Mouse (Mus musculus) layer of hippocampus, postnatal 14 days (tissue): ENCODE data around the gene Rasgrf2. TPM values are rescaled to one million over a fixed set of nuclear protein-coding genes. Genes with fewer than 3 reads are reported as not detected.

Source experiments
- DNase-seq, 2 experiments: peaks; one replicate each; pipeline ENCODE4 v3.0.0; 2021 to 2022; ENCODE audit warnings: low spot score in 2 of 2, mixed read lengths in 1 of 2
- total RNA-seq, 2 experiments: library from RNA; stranded (reverse); gene quantifications; 2 replicates each; pipeline ENCODE4 v1.2.3; 2021

Gene Rasgrf2
- total RNA-seq, 2 experiments from 2014 or later = 73.4 to 76.1 TPM

DNA sequence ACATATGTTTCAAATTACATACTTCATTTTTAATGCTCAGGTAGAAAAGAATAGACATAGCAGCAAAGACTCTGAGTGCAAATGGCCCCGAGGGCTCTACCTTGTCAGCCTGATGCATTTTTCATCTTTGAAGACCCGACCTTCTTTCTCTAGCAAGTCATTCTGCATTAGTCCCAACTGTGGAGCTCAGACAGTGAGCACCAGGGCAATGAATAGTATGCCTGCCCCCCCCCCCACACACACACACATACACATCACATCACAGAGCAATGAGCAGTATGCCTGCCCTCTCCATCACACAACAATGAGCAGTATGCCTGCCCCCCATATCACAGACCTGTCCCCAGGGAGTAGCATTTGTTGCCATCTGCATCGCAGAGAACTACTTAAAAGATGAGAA, 80.2 kb downstream of the Rasgrf2 start:
- no peak for DNase-seq

- DNase-seq = no peak
These were observed 89.6 kb downstream of the Rasgrf2 start for GRCm38 (mm10) chr13:92041584-92042563.

DNA sequence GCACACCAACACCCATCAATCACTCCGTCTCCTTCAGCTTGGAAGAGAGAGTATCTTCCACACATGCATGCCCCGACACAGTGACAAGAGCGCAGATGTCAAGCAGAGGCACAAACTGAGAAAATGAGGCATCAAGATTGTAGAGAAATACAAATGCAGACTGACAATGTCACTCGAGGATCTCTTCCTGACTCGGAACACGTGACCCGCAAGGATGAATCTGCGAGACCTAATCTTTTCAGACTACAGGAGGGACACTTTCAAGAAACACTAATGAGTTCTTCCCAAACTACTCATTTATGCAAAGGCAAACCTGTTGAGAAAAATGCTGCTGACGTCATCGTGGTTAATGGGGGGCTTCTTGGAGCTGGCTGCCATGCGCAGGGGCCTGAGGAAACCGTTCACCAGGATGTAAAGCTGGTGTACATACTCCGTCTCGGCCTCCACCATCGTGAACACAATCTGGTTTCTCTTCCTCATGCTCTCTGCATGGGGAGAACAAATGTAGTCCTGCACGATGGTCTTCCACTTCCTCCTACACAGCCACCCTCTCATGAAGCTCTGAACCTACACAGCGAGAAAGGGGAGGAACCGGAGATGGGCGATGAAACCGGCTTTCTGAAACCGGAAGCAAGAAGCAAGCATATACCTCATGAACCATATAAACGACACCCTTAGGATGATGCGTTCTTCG, 100.9 kb downstream of the Rasgrf2 start:
- no peak for DNase-seq

DNA sequence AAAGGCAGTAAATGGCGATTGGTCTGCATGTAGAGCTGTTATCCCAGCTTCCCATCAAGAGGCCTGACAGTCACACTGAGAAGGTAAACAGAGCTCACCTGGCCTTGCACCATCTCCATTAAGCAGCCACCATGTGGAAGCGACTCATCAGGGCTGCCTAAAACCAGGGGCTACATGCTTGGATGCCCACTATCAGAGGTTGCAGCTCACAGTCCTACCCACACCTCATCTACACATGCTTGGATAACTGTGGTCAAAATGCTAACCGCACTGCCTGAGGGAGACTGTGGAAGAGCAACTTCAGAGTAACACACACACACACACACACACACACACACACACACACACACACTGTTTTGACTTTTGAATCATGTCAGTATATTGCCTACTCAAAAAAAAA, 101.8 kb downstream of the Rasgrf2 start:
- no peak for DNase-seq

- no peak for DNase-seq
These were observed 103.5 kb downstream of the Rasgrf2 start for GRCm38 (mm10) chr13:92027951-92028350.

DNA sequence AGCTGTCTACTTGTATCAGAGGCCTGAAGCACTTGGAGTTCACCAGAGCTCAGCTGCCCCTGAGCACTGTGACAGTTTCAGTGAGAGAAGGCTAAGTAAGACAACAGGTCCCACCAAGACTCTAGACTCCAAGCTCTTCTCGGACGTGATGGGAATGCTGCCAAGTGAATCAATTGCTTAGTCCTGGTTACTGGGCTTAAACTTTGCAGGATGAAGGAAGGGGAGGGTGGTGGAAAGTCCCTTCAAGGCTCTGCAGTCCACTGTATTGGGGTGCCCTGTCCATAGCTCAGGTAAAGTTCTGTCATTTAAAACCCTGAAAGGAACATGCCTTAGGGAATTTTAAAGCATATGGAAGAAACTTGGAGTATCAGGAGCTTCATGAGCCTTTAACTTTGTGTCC, 104.8 kb downstream of the Rasgrf2 start:
- no peak for DNase-seq

DNA sequence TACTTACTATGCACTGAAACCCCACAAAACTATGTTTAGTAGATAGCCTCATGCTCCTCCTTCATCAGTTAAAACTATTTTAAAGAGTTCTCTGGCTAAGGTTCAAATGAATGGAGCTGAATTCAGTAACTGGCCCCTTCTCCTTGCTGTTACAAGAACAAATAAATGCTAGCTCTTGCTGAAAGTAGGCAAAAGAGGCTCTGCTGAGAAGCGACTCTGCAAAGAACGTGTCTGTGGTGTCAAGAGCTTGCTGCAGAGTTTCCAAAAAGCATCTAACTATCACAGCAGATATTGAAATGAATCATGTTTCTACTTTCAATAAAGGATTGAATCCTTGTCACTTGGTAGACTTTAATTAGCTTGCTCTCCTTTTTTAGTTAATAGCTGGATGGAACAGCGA, 106.3 kb downstream of the Rasgrf2 start:
- no peak for DNase-seq

DNA sequence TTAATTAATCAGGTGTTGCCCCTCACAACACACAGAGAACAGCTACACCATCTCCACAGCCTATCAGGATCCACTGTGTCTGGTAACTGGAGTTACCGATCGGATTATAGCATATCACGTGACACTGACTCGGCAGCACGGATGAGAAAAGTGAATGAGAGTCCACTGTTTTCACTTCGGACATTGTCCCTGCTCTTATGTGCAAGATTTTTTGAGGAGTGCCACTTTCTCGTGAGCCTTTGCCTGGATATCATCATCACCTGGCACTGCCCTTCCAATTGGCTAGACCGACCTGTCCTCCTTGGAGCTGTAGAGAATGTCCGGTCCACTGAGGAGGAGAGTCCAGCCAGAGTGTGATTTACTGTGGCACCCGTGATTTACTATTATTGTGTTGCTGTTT, 109.3 kb downstream of the Rasgrf2 start:
- DNase-seq = no peak

DNA sequence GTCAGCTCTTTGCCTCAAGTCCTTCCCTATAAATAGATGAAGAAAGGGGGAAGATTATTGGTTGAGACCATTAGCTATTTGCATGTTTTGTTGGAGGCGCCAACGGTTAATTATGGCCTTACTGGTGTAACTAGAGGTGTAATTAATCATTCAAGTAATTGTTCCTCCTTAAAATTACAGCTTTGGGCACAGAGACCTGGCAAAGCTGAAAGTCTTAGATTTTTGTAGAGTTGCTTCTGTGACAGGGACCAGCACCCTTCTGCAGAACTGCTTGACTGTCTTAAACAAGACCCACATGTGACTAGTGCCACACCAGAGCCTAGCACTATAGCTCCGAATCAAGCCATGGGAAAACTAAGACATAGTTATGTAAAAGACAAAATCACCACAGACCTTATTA, 134.5 kb downstream of the Rasgrf2 start:
- DNase-seq = no peak

DNA sequence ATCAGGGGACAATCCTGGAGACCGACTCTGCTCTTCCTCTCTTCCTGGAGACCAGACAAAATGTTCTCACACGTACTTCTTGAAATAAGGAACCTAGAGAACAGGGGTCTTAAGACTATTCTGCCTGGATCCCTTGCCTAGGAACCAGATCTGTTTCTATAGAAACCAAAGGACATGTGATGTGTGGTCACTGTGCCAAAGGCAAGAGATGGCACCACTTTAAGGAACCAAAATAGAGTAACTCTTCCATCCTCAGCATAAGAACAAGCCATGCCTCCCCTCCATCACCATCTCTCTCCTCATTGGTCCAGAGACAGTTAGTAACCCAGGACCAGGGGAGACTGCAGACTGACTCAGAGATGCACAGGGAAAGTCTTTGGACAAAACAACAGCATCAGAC, 140.0 kb downstream of the Rasgrf2 start:
- DNase-seq = no peak

DNA sequence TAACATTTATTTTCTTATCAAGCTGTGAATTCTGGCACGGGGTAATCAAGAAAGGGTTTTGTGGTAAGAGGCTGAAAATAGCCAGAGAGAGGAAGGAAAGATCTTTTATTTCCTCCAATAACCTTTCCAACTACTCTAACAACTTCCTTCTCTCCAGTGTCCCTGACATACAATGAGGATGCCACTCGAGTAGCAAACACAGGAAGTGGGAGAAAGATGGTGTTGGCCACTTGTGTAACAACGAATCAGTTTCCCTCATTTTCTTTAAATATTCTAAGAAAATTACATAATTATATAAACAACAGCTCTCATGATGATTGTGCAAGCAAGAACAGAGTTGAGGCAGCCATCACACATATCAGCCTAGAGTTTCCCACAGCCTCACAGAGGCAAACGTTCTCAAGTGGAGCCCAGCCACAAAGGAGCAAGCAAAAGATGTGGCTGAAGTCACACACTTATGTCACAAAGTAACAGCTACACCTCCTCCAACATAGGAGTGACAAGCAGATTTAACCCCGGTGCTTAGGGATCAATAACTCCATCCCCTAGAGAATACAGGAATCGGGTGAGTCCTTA, 140.7 kb downstream of the Rasgrf2 start:
- DNase-seq = no peak

- DNase-seq = no peak
These were observed 143.1 kb downstream of the Rasgrf2 start for GRCm38 (mm10) chr13:91988378-91988777.

DNA sequence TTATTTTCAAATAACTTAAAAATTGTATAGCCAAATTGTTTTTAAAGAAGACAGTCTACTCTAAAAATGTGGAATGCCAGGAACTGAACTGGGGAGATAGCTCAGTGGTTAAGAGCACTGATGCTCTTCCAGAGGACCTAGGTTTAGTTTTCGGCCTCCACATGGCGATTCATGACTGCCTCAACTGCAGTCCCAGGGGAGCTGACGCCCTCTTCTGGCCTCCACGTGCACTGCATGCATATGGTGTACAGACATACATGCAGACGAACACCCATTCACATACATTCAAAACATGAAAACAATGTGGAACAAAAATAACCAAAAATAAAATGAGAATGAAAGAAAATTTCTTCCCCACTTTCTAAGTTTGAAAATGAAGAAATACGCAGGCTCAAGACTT, 144.5 kb downstream of the Rasgrf2 start:
- DNase-seq = no peak

- DNase-seq = no peak
These were observed 145.4 kb downstream of the Rasgrf2 start for GRCm38 (mm10) chr13:91985915-91986589.

- no peak for DNase-seq
These were observed 146.4 kb downstream of the Rasgrf2 start for GRCm38 (mm10) chr13:91985019-91985418.

- DNase-seq = no peak
These were observed 149.4 kb downstream of the Rasgrf2 start for GRCm38 (mm10) chr13:91982080-91982479.

DNA sequence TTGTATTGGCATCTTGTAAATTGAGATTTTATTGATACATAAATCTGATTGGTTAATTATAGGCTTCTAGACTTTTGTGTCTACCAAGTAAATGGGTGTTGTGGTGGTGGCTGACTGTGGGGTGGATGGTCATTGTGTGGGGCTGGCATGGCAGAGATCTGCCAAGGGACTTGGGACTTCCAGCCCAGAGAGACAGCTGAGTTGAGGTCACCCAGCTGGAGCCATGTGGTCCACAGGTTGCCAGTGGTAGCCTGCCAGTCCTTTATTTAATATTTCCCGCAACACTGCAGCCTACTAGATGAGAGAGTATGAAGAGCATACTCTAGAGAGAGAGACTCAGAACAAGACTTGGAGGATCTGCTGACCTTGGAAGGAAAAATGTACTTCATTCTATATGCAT, 150.0 kb downstream of the Rasgrf2 start:
- no peak for DNase-seq

- no peak for DNase-seq
These were observed 154.5 kb downstream of the Rasgrf2 start for GRCm38 (mm10) chr13:91976971-91977370.

DNA sequence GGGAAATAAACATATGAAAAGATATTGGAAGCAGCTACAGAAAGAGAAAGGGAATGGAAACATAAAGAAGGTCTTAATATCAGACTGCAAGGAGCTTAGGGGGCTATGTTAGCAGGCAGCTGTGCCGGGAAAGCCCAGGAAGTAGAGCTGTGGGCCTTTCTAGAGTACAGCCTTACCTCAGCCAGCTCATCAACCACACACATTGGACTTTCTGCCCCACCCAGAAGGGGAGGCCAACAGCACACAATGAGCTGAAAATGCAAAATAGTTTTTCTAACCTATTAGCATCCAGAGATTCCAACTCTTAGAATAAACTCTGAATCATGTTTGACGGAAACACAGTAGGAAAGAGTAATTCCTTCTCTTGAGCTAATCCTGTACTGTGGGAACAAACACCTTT, 154.9 kb downstream of the Rasgrf2 start:
- DNase-seq = no peak

DNA sequence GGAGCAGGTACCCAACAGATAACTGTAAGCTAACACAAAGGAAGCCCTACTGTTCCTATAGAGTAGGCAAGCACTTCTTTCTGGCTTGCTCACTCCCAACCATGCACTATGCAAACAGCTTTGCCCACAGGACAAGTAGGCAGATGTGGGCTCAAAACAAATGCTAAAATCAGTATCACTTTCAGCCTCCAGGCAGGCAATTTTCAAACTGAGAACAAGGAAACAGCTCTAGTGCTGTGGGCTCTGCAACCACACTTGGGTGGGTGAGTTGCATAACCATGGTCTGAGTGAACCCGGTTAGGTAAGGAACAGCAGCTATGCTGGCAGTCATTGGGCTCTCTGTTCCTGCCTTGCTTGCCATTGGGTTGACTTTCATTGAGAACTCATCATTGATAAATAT, 157.3 kb downstream of the Rasgrf2 start:
- DNase-seq = no peak

GRCm38 (mm10) chr13:91971246-91971645, 160.2 kb downstream of the Rasgrf2 start:
- no peak for DNase-seq
